Mouse (Mus musculus) liver, postnatal 0 days (tissue): ENCODE measurements around the gene Atp8b5.

Experiments used
- CTCF ChIP-seq: sonication (generic); IDR thresholded peaks from 2 replicates; pipeline ENCODE4 v1.5.1; 2016; ENCODE audit warnings: antibody characterized with exemption, low read depth
- EP300 ChIP-seq: IDR thresholded peaks from 2 replicates; pipeline ENCODE4 v1.6.1; 2016; ENCODE audit warnings: antibody characterized with exemption, low read depth, mild to moderate bottlenecking

DNA sequence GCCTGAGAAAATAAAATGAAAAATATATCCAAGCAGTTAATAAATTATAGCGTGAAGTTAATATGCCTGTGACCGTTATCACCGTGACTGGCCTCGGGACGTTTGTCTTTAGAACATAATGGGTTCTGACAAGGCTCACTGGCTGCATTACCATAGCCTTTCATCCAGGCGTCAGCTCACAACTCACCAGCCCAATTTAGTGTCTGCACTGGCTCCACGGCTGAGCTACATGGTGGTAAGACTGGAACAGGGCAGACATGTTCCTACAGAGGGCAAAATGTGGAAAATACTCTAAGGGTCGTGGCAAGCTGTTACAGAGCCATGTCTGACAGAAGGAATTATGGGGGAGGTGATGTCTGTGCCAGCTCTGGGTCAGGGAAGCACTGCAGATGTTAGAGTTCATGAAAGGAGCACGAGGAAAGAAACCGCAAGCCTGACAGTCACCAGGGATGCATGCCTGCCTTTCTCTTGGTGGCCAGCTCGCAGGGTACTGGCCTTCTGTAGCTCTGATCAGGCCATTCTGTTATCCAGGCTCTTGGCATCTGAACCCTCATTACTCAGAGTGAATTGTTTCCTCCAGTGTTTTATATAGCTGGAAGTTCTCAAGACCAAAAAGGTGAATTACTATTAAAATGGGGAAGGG lies 42.9 kb downstream of the Atp8b5 start:
- TF ChIP-seq CTCF (no peak), EP300 (no peak)
